Mouse (Mus musculus) urinary bladder, adult 18-20 months (tissue): ENCODE results near the gene Tmcc1.
"Not testable (repeated sequence)": the region's sequence is repeated elsewhere in the genome, so short reads cannot be mapped to it uniquely, and the experiment has no call there.

Experiments used
- DNase-seq, 2 experiments: peaks; one replicate each; pipeline ENCODE4 v3.0.0; 2022; ENCODE audit warnings: low spot score in 2 of 2, mixed read lengths in 2 of 2

The Tmcc1 gene

DNA sequence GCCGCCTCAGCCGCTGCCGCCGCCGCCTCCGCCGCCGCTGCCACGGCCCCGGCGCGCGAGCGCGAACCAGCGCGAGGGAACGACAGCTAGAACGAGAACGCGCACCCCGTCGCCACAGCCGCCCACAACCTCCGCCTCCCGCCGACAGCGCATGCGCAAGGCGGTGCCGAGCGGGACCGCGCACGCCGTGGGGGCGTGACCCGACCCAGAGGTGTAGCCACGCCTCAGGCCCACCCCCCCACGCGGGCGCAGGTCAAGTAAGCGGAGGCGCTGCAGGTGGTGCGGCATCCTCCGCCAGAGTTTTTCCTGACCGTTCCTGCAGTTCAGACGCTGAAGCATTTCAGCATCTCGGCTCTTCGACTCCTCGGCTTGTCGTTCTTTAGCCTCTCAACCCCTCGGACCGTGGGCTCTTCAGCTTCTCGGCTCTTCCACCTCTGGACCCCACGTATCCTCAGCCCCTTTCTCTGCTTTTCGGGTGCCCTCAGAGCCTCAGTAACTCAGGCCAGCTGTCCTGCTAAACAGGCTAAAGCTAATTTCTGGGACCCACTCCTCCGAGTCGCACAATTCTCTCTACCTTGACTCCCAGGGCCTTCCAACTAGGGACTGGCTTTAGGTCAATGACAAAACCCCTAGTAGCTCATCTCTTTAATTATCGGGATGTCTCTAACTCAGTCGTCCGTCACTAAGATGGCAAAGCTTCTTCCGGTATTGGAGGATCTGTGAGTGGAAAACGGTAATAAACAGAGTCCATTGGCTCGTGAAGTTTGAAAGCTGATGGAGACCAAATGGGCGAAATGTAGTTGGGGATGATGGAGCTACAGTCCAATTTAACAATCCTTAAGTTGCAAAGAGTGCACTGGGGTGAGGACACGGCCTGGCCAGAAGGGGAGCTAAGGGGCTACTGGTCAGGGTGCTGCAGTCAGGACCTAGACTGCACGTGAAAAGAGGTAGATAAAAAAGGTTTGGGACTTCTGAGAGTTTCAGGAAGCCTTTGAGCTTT, at the start of gene Tmcc1:
Gene Tmcc1, minus strand, starts transcription at position 93 of the 1,000 bp plus-strand sequence.
- DNase-seq = peak; percentile 97 to 98

DNA sequence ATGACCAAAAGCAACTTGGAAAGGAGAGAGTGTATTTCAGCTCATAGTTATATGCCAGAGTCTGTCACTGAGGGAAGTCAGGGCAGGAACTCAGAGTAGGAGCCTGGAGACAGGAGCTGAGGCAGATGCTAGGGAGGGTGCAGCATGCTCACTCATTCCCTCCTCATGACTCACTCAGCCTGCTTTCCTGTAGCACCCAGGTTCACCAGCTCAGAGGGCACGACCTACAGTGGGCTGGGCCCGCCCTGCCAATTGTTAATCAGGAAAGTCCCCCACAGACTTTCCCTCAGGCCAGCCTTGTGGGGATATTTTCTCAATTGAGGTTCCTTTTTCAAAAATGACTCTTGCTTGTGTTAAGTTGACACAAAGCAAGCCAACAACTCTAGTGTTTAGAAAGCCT, 47.1 kb upstream of the Tmcc1 start:
- DNase-seq = no peak

DNA sequence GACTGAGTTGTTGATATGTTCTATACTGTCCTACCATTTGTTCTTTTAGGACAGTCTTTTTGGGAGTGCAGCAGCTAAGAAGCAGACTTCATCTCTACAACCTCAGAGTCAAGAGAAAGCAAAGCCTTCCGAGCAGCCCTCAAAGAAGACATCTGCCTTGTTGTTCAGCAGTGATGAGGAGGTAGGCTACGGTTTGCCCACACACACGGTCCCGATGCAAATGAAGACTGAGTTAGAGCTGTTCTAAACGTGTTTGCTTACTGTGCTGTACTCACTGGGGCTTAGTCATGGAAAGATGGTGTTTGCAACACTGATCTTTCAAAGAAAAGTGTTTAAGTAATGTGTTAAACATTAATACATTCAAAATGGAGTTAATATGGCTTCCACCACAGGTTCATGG, 44.8 kb upstream of the Tmcc1 start:
- DNase-seq = no peak

DNA sequence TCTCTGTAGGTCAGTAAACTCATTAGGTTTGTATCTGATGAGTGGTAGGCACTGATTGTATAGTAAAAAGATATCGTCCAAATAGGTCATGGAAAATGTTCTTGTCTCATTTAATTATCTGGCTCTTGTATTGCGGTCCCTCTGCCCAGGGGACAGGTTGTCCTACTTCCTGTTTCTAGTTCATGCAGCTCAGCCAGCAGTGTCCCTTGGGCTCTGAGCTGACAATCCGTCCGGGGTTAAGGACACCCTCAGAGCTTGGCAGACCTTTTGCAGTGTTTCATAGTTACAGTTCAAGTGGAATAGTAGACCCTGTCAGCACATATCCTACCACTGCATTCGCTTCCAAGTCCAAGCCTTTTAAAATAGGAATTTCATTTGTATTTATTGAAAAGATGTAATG, 42.0 kb upstream of the Tmcc1 start:
- no peak for DNase-seq

DNA sequence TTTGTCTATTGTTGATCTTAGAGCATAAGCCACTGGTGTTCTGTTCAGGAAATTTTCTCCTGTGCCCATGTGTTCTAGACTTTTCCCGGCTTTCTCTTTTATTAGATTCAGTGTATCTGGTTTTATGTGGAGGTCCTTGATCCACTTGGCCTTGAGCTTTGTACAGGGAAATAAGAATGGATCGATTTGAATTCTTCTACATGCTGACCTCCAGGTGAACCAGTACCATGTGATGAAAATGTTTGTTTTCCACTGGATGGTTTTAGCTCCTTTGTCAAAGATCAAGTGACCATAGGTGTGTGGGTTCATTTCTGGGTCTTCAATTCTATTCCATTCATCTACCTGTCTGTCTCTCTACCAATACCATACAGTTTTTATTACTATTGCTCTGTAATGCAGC, 41.5 kb upstream of the Tmcc1 start:
- not testable (repeated sequence) for DNase-seq

DNA sequence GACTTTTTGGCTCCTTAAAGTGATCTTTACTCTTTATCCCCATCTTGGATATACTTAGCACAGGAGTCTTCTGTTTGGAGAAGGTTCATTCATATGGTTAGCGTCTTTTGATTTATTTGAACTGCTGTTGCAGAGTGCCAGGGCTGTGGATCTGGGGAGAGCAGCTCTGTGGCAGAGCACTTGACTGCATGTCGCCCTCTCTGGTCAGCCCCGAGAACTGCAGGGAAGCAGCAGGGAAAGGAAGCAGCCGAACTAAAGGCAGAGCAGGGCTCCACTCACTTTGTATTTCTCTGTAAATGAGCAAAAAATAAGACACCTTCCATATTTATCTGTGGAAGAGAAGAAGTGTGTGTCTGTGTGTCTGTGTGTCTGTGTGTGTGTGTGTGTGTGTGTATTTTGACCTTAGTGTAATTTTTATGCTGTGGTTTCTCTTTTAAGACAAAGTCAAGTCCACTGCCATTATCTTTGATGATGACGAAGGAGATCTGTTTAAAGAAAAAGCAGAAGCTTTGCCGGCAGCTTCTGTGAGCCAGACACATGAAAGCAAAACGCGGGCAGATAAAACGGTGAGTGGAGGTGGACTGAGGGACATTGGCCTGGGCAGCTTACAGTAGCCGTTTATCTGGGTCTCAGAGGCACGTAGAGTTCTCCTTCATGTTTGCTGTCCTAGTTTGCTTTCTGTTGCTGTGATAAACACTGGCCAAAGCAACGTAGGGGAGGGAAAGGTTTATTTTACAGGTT, 35.7 kb upstream of the Tmcc1 start:
- peak; percentile 31 to 54 for DNase-seq

DNA sequence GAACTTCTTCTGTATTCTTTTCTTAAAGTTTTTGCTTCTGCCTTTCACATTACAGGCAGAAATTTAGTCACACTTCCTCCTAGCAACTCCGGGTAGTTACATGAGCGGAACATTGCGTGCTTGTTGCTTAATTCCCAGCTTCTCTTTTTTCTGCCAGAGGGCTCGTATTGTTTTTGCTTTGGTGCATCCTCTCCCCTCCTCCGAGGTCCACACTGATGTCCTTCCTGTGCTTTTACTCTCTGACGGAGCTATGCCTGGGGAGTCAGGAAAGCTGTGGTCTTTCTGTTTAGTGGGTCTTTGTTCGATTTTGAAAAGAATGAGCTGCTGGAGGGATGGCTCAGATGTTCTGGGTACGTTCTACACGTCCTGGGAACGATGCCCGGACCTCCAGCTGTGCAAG, 34.5 kb upstream of the Tmcc1 start:
- no peak for DNase-seq

DNA sequence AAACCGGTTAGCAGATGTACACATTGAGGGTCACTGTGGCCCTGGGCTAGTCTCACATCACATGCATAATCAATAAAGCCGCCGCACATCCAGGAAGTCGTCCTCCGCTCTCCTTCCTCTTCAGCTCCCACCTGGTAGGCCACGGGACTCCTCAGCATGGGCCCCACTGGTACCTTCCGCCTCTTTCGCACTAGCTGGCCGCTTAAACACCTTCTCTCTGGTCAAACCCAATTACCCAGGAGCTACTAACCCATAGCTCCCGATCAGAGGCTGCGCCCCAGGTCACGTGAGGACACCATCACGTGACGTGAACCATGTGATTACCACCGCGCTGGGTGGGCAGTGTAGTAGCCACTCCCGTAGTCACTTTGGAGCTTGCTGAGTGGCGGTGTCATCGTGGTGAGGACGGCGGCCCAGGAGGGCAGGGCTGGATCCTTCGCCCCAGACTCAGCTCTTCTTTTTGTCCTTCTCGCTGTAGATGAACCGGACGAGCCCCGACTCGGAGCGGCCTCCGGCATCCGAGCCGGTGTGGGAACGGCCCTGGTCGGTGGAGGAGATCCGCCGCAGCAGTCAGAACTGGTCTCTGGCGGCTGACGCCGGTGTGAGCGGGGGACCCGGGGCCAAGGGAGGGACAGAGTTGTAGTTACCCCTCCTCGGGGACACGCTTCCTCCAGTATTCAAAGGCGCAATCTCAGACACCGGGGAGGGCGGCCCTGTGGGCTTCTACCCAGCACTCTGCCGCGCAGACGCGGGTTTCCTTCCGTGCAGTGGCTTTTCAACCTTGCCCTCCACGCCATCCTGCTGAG, 14.6 kb upstream of the Tmcc1 start, which contains the start of gene Washc2:
Gene Washc2, plus strand, starts transcription at position 310 of the 806 bp plus-strand sequence.
- peak; percentile 93 to 94 for DNase-seq

DNA sequence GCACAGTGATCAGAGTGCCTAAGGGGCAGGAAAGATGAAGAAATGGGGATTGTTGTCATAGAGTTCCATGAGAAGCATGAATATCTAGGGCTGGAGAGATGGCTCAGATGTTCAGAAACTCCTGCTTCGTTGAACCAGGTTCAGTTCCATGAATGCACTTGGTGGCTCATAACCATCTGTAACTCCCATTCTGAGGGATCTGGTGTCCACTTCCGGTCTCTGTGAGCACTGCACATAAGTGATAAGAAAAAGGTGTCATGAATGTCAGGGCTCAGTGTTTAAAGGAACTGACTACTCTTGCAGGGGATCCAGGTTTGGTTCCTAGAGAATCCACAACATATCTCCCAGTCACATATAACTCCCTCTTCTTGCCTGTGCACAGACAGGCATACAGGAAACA, 6.4 kb upstream of the Tmcc1 start:
- no peak for DNase-seq

DNA sequence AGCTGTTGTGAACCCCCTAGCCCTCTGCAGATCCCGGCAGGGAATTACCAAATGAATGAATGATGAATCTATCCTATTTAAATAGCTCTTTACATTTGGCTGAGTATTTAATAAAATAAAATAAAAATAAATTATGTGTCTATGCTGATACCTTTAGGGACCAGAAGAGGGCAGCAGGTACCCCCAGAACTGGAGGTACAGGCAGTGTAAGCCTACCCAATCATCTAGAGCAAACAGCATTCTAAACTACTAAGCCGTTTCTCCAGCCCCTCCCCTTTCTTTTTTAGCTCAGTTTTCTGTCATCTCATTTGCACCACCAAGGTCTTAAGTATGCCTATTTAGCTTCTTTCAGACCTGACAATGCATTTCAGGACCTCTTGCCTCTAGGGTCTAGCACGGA, 4.9 kb upstream of the Tmcc1 start:
- DNase-seq = no peak

DNA sequence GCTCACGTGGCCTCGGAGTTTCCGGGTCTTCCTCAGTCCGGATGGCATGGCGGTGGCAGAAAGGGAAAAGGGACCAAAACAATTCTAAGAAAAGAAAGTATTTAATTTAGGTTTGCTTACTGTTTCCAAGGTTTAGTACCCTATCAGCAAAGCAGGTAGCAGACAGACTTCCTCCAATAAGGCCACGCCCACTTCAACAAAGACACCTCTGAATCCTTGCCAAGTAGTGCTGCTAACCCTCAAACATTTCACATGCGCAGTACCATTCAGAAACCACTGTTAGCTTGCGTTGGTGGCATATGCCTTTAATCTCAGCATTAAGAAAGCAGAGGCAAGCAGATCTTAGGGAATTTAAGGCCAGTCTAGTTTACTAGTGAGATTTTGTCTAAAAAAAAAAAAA, 2.5 kb upstream of the Tmcc1 start:
- DNase-seq = no peak

DNA sequence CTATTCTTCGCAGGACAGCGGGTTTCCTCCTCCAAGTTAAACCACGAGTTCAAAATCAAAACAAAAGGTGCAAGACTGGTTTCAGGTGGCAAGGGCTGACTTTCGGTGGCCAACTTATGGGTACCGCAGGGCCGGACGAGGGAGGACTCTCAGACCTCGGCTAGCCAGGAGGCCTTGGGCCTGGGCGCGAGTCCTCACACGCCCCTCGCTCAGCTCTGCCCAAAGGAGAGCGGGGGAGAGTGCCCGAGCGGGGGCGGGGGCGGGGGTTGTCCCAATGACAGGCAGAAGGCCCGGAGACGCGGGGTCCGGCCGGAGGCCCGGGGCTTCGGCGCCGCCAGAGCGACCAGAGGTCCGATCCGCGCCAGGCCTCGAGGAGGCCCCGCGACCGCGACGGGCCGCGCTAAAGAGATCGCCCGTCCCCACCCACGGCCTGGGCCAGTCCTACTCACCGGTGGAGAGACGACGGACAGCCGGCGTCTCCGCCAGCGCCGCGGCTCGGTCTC, 426 bp downstream of the Tmcc1 start:
- DNase-seq = peak; percentile 6 to 72

DNA sequence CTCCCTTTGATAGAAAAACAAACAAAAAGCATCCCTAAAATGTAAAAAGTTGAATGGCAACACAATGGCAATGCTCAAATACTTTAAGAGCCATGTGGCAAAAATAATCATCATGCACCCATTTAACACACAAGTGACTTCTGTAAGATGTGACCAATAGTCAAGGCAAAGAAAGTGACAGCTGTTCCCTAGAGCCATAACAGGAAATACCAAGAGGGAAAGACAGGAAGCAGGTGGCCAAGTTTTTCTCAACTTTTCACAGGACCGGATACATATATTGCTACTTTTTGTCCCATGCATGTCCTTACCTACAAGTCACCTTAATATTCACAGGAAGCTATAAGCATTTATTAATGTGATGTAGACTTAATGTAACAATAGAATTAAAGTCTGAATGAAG, 3.9 kb downstream of the Tmcc1 start:
- DNase-seq = no peak

DNA sequence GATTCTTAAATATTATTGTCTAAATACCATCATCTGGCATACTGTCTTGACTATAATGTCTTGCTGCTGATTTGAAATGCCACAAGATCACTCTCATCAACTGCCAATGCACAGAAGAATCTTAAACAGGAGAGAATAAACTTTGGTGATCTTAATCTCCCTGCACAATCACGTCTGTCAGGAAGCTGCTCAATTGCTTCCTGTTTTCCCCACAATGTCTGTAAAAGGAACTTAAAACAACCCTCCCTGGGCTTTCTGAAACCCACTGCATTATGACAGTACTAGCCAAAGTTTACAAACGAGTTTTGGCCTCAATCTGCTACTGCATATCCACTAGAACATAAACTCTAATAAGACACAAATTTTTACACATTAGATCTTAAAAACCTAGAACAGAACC, 6.8 kb downstream of the Tmcc1 start:
- DNase-seq = no peak

DNA sequence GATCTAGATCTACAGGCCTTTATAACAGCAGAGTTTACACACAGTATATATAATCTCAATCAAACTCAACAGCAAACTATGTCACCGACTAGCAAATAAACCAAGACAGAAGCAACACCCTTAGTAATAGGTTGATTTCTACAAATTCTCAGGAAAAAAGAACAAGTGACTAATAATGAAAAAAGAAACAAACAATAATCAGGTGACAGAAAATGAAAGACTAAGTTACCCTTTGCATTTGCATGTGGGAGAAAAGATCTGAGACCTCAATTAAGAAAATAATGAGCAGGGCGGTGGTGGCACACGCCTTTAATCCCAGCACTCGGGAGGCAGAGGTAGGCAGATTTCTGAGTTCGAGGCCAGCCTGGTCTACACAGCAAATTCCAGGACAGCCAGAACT, 9.8 kb downstream of the Tmcc1 start:
- DNase-seq = no peak

DNA sequence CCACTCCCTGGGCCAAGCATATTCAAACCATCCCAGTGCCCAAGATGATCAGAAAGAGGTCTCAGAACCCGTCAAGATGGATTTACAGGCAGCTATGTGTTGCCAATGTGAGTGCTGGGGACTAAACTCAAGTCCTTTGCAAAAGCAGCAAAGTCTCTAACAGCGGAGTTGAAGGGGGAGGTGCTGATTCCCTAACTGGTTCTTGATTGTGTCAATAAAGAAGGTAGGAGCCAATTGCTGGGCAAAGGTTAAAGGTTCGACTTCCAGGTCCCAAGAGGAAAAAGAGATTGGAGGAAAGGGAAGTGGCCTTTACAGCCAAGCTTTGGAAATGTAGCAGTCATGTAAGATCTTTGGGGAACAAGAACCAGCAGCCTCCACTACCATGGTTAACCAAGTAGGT, 12.6 kb downstream of the Tmcc1 start:
- DNase-seq = no peak

DNA sequence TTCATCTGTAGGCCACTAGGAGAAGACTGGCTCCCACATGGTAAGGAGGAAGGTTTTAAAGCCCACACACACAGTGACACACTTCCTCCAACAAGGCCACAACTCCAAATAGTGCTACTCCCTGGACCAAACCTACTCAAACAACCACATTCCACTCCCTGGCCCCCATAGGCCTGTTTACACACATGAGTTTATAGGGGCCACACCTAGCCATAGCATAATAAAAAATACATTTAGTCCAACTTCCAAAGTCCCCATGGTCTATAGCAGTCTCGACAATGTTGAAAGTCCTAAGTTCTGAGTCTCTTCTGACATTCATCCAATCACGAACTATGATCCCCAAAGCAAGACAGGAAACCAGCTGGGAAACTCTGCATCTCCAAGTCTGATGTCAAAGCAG, 14.9 kb downstream of the Tmcc1 start:
- no peak for DNase-seq

DNA sequence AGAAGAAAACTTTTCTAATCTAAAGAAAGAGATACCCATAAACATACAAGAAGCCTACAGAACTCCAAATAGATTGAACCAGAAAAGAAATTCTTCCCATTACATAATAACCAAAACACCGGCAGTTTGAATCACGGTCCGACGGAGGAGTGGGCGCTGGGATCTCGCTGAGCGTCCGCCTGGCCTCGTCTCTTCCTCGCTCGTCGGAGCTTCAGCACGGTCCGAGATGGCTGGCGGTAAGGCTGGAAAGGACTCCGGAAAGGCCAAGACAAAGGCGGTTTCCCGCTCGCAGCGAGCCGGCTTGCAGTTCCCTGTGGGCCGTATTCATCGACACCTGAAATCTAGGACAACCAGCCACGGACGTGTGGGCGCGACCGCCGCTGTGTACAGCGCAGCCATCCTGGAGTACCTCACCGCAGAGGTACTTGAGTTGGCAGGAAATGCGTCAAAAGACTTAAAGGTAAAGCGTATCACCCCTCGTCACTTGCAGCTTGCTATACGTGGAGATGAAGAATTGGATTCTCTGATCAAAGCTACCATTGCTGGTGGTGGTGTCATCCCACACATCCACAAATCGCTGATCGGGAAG, 19.7 kb downstream of the Tmcc1 start:
- not testable (repeated sequence) for DNase-seq

DNA sequence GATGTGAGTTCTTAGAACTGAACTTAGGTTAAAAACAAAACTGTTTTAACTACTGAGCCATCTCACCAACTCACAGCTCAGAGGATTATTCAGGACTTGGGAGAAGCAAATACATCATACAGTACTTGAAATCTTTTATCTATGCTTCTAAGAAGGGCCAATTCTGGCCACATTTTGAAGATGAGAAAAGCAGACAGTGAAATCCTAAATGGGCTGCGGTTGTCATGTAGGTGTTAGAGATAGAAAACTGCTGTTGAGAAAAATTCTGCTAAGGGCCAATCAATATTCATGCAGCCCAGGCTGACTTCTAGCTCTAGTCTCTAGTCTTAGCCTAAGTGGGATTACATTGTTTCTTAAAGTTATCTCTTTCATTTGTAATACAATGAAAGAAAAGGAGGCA, 26.9 kb downstream of the Tmcc1 start:
- DNase-seq = no peak

DNA sequence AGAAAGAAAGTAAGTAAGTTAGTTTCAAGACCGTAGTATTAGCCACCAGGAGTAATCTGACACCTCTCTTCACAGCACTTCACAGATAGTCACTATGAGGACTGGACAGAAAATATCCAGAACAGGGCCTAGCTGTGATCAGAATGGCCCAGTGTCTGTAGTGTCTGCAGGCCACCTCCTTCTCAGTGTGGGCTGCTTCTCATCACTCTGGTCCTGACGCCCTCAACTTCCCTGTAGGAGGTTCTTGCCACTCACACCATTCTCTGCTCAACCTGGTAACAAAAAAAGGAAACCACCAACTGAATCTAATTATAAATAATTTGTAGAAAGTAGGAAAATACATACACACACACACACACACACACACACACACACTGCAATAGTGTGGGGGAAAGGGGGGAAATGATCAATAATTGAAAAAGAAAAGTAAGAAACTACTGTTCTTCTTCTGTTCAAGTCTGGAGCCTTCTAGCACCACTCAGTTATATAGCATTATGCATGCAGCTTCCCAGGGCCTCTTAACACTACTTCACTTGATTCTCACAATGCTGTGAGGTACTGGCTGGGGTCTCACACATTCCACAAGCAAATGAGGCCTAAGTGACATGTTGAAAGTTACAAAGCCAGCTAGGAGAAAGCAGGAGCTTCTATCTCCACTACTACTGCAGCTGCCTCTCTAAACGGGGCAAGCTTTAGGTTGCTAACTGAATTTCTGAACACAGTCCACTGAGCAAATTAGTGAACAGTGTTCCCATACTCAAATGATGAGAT, 38.2 kb downstream of the Tmcc1 start:
- no peak for DNase-seq

DNA sequence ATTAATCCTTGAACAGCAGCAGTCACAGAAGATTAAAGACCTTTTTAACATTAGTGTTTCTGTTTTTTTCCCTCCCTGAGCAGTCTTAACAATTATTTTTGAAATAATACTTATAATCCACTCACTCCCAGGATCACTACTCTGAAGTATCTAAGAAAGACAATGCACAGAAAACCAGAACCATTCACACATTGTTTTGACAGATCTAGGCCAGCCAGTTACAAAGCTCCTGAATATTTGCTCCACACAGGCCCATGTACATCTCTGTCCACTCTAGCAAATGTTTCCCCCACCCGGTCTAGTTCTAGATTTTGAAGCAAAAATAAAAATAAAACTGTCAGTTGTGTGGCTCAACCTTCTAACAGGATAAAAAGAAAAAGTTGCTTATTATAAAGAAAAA, 45.9 kb downstream of the Tmcc1 start:
- no peak for DNase-seq
